Mouse (Mus musculus) stomach, postnatal 0 days (tissue): ENCODE results near the gene Gtf2a2. TPM values are rescaled to one million over a fixed set of nuclear protein-coding genes. Genes with fewer than 3 reads are reported as not detected.

Experiments used
- ATAC-seq: fragments of 200-750 bp; cut with Nextera tagmentation; 2 replicates; pipeline ENCODE4 v1.8.0; 2017; ENCODE audit not compliant: low FRiP score, low TSS enrichment
- DNase-seq: peaks from one replicate; pipeline ENCODE4 v3.0.0-alpha.2; 2016; ENCODE audit warnings: low spot score
- H3K27ac ChIP-seq: fragments of 300-500 bp; sonication (generic); replicated peaks from 2 replicates; pipeline ENCODE4 v1.5.1; 2014; ENCODE audit warnings: mild to moderate bottlenecking, control low read depth
- H3K27me3 ChIP-seq: fragments of 300-500 bp; sonication (generic); 2 replicates; pipeline ENCODE4 v1.6.1; 2014; ENCODE audit warnings: low read length; ENCODE audit not compliant: control insufficient read depth, insufficient read depth
- H3K36me3 ChIP-seq: fragments of 300-500 bp; sonication (generic); 2 replicates; pipeline ENCODE4 v1.6.1; 2014; ENCODE audit warnings: low read length, mixed read lengths; ENCODE audit not compliant: control insufficient read depth, insufficient read depth
- H3K4me1 ChIP-seq: fragments of 300-500 bp; sonication (generic); replicated peaks from 2 replicates; pipeline ENCODE4 v1.6.1; 2014; ENCODE audit warnings: antibody characterized with exemption; ENCODE audit not compliant: control insufficient read depth, insufficient read depth
- H3K4me2 ChIP-seq: fragments of 300-500 bp; sonication (generic); replicated peaks from 2 replicates; pipeline ENCODE4 v1.6.1; 2014; ENCODE audit warnings: low read depth, mild to moderate bottlenecking, control low read depth, moderate library complexity
- H3K4me3 ChIP-seq: fragments of 300-500 bp; sonication (generic); 2 replicates; pipeline ENCODE4 v1.5.1; 2014; ENCODE audit warnings: low read depth, low read length, control low read depth
- H3K9ac ChIP-seq: fragments of 300-500 bp; sonication (generic); 2 replicates; pipeline ENCODE4 v1.6.1; 2014; ENCODE audit warnings: mild to moderate bottlenecking, low read length, control low read depth, mixed read lengths
- H3K9me3 ChIP-seq: fragments of 300-500 bp; sonication (generic); 2 replicates; pipeline ENCODE4 v1.6.1; 2016; ENCODE audit warnings: low read length; ENCODE audit not compliant: control insufficient read depth
- CTCF ChIP-seq: IDR thresholded peaks from 2 replicates; pipeline ENCODE4 v1.5.1; 2016; ENCODE audit warnings: antibody characterized with exemption, low read depth, mild to moderate bottlenecking, moderate library complexity
- EP300 ChIP-seq: optimal IDR thresholded peaks from 2 replicates; pipeline ENCODE3; 2016; ENCODE audit warnings: antibody characterized with exemption
- WGBS: fragments of 180-500 bp; shearing (Covaris S2); extraction: QIAGEN DNeasy Blood & Tissue Kit; methylation state at CpG from one replicate; pipeline ENCODE4 v1.1.7; 2014; 5-methylcytosine and 5-hydroxymethylcytosine counted together
- polyA plus RNA-seq: library from polyadenylated mRNA; unstranded; fragments of >200 nt; fragmentation: Nextera tagmentation; extraction: Ambion mirVana; gene quantifications from 2 replicates; pipeline ENCODE4 v1.2.1, GENCODE M21; 2015

Gene Gtf2a2
- polyA plus RNA-seq, 1 experiment from 2014 or later, result 160 TPM

DNA sequence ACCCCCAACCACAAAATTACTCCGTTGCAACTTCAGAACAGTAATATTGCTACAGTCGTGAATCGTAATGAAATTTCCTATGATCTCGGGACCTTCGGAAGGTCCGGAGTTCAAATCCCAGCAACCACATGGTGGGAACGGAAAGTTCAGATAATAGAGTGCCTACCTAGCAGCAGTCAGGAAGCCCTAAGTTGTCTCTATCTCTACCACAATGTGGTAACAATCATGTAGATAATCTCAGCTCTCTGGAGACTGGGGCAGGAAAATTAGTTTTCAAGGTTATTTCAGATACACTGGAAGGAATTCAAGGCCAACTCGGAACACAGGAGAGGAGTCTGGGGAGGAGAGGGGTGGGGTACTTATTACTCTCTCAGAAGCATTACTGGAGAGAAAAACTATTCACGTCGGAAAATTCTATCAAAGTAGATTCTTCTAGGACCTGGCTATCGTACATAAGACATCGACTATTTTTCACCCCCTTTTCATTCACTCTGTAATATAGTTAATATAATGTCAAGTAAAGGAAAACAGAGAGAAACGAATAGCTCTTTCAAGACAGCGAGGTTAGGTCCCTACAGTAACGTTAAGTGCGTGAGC lies 23.5 kb upstream of the Gtf2a2 start:
- peak overlapping the region; percentile 100 for H3K27ac ChIP-seq
- TF ChIP-seq EP300, result peak; percentile 27
- TF ChIP-seq CTCF, result no peak
- peak overlapping the region; percentile 52 for H3K4me2 ChIP-seq
- H3K4me1 ChIP-seq, result no peaks in the 10 kb centered on the region; the same call in 1 of the 2 replicates
- H3K9ac ChIP-seq, result peak overlapping the region; percentile 99; the same call in 1 of the 2 replicates
- ATAC-seq (peak; percentile 8; the same call in 1 of the 2 replicates), DNase-seq (no peak)
- WGBS, result 34% methylated on average over 16 of the region's 16 CpGs
- no peaks in the 10 kb centered on the region for H3K36me3 ChIP-seq
- H3K9me3 ChIP-seq, result no peaks in the 10 kb centered on the region
- no peaks in the 10 kb centered on the region for H3K27me3 ChIP-seq
- H3K4me3 ChIP-seq, result peak overlapping the region; percentile 99

DNA sequence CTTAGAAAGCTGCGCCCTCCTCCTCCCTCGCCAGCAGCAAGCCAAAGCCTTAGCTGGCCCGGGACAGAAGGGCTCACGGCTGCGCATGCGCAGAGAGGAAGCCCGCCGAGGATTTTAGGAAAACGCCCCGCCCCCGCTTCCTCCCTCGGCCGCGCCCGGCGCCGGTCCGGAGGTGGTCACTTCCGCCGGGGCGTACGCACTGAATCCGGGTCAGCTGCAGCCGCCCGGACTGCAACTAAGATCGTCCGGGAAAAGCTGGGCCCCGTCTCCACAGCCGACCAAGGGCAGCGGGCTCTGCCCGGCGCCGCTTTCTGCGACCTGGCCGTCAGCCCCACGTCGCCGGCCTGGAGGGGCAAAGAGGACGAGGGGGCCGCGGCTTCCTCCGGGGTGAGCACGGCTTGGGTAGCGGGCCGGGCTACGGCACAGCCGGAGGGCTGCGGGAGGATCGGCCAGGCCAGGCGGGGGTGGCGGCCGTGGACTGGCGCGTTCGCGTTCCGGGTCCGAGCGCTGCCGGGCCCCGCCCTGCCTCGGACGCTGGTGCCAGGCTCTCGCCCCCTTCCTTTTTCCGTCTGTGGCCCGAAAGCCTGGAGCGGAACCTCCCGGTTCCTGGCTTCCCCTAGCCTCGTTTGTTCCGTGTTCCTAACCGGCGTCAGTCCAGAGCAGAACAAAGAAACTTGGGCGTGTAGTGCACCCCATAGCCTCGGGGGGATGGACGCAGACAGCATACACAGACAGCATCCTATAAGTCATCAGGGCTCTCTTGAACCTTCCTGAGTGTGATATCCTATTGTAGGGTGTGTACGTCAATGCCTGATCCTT lies 22.8 kb upstream of the Gtf2a2 start, which contains the start of gene Bnip2:
Gene Bnip2, plus strand, starts transcription at position 164 of the 819 bp plus-strand sequence.
- Histone ChIP-seq H3K4me1 (no peaks in the 10 kb centered on the region; the same call in 1 of the 2 replicates), H3K9me3 (no peaks in the 10 kb centered on the region), H3K9ac (peak within 1 kb of the TSS; percentile 99), H3K4me3 (peak within 1 kb of the TSS; percentile 99), H3K27me3 (no peaks in the 10 kb centered on the region), H3K4me2 (peak within 1 kb of the TSS; percentile 52), H3K27ac (peak within 1 kb of the TSS; percentile 100), H3K36me3 (no peaks in the 10 kb centered on the region)
- DNase-seq, result peak; percentile 97
- WGBS, result under 1% methylated on average over 64 of the region's 76 CpGs
- ATAC-seq, result peak; percentile 93
- no peak for TF ChIP-seq EP300
- 0 out of 2 replicates have a peak, but pooled peaks have one; percentile 13 for TF ChIP-seq CTCF

DNA sequence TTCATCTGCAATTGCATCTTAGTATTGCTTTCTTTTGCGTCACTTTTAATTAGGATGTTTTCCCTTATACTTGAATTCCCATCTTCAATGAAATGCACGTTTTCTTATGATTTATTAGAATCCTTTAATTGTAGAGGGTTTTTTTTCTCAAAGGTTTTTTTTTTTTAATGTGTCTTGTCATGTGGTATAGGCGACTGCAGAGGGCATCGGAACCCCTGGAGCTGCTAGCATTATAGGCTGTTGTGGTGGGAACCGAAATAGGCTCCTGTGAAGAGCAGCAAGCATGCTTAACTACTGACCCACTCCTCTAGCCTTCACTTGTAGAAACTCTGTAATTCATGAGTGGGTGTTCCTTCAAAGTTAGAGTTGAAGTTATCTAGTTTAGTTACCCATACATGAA lies 22.0 kb upstream of the Gtf2a2 start:
- Histone ChIP-seq H3K4me2 (peak overlapping the region; percentile 52), H3K4me1 (no peaks in the 10 kb centered on the region; the same call in 1 of the 2 replicates), H3K27ac (no peak overlapping the region), H3K27me3 (no peaks in the 10 kb centered on the region), H3K9ac (peak overlapping the region; percentile 99; the same call in 1 of the 2 replicates), H3K9me3 (no peaks in the 10 kb centered on the region), H3K4me3 (peak overlapping the region; percentile 99), H3K36me3 (no peaks in the 10 kb centered on the region)
- no peak for ATAC-seq
- 12% methylated on average over 5 of the region's 5 CpGs for WGBS
- TF ChIP-seq EP300, result no peak
- TF ChIP-seq CTCF, result peak; percentile 17; the same call in 1 of the 2 replicates
- DNase-seq, result no peak

DNA sequence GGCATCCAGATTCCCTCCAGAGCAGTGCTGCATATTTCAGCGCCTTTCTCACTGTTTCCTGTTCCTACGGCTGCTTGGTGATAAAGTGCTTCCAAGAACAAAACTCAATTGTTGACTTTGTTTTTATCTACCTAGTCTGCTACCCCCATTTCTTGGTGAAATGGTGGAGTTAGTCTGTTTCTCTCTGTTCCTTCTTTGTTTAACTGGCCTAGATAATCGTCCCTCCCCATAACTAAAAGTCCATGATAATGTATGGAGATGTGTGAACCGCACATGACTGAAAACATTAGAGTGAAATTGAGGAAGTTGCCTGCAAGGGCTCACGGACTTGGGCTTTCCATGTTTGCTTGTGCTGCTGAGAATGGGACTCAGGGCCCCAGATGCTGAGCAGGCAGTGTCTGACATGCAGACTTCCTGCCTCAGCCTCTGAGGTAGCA lies 19.5 kb upstream of the Gtf2a2 start:
- TF ChIP-seq EP300 (no peak), CTCF (no peak)
- peak; percentile 32 for DNase-seq
- 44% methylated on average over 5 of the region's 5 CpGs for WGBS
- Histone ChIP-seq H3K27me3 (no peaks in the 10 kb centered on the region), H3K4me1 (no peaks in the 10 kb centered on the region; the same call in 1 of the 2 replicates), H3K9me3 (no peaks in the 10 kb centered on the region), H3K36me3 (peaks cover 9% of the 10 kb centered on the region; the same call in 1 of the 2 replicates), H3K27ac (peak overlapping the region; percentile 54; the same call in 1 of the 2 replicates), H3K4me2 (no peak overlapping the region), H3K4me3 (no peak overlapping the region), H3K9ac (no peak overlapping the region)
- ATAC-seq, result no peak; the same call in 1 of the 2 replicates

DNA sequence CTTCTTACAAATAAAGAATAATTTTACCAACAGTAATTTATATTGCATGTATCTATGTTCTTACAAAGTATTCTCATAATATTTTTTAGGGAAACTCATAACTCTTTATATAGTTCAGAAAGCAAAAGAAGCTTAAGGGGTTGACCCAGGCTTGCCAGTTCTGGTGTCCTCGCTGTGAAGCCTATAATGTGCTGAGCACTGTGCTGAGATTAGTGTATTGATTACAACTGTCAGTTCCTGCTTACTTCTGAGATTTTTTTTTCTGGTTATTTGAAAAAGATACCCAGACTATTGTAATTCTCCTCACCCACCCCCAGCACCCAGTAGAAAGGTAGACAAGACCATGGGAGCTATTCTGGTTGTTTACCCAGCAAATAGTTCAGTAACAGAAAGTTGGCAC lies 18.9 kb upstream of the Gtf2a2 start:
- TF ChIP-seq EP300 (no peak), CTCF (no peak)

More for the DNA sequence above, 18.9 kb upstream of the Gtf2a2 start:
- peaks cover 9% of the 10 kb centered on the region; the same call in 1 of the 2 replicates for H3K36me3 ChIP-seq
- H3K9me3 ChIP-seq, result no peaks in the 10 kb centered on the region
- no peak overlapping the region for H3K4me3 ChIP-seq
- peak overlapping the region; percentile 54; the same call in 1 of the 2 replicates for H3K27ac ChIP-seq
- DNase-seq (no peak), ATAC-seq (no peak)
- no peak overlapping the region for H3K9ac ChIP-seq
- no peaks in the 10 kb centered on the region for H3K27me3 ChIP-seq
- no peaks in the 10 kb centered on the region; the same call in 1 of the 2 replicates for H3K4me1 ChIP-seq
- WGBS, result 32% methylated on average over 1 of the region's 1 CpGs
- H3K4me2 ChIP-seq, result no peak overlapping the region
